Mouse (Mus musculus): Measurements from ENCODE around the gene Vsig1. TPM values are rescaled to one million over a fixed set of nuclear protein-coding genes. Genes with fewer than 3 reads are reported as not detected.

Gene Vsig1
- polyA plus RNA-seq (2021) = not detected

DNA sequence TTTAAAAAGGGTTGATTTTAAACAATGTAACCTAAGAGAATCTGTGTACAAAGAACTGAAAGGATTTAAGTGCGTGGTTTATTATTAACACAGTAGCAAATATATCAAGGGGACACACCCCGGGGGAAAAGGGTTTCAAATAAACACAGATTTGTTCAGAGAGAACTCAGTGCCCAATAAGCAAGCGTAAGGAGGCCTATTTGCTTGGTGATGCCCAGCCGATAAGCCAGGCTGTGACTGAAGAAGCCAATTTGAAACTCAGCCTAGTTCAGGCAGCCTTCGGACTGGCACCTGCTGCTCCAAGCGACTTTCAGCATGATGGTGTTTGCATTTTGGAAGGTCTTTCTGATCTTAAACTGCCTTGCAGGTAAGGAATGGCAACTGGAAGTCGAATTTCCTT, at the start of gene Vsig1:
Gene Vsig1 (plus strand): TSS at position 249 of the 400 bp plus-strand sequence.
- ChIA-PET POLR2A (no interaction called here), CTCF (no interaction called here)
- peaks cover 82% of the 10 kb centered on the region for H3K27me3 ChIP-seq
- no peak for TF ChIP-seq CTCF (IDR thresholded peaks at IDR 0.05)
- in situ Hi-C loops (cut with MboI; ENCODE audit: low pct_unique_long_range_greater_than_20kb) = no loop called here
- ATAC-seq (no peak), DNase-seq (ENCODE audit: low read depth, low spot score) (no peak)

DNA sequence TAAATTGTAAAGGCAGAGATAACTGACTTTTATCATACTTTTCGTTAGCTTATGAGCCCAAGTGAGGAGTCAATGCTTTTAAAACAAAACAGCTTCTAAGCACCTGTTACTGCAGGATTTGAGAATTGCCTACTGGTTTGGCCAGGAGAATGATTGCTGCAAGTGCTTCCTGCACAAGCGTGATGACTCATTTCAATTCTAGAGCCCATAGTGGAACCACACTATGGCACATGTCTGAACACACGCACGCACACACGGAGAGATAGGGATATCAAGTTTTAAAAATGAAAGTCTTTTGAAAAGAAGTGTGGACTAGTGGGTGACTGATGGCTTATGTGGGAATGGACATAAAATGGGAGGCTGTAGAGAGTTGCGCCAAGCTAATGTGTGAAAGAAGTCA, 44.6 kb upstream of the Vsig1 start:
- peaks cover 34% of the 10 kb centered on the region for H3K27me3 ChIP-seq
- POLR2A ChIA-PET = no interaction called here
- CTCF ChIA-PET = no interaction called here
- ATAC-seq (no peak), DNase-seq (ENCODE audit: low read depth, low spot score) (no peak)
- TF ChIP-seq CTCF (IDR thresholded peaks at IDR 0.05) = no peak
- in situ Hi-C loops (cut with MboI; ENCODE audit: low pct_unique_long_range_greater_than_20kb) = no loop called here

DNA sequence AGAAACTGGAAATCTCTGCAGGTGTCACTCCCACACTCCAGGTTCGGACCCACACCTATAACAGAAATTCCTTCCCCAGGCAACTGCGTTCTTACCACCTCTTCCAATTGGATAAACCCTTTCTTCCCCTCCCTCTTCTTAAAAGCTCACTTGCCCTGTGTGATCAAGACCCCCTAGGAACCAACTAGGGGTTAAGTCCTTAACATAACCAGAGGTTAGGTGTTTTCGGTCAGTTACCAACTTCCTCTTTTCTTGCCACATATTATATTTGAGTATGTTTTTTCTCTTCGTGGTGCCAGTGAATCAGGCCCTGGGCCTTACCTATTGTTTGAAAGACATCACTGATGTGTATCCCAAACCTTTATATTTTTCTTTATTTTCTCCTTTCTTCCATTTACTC, 44.0 kb upstream of the Vsig1 start:
- no peak for TF ChIP-seq CTCF (IDR thresholded peaks at IDR 0.05)
- ATAC-seq = no peak
- DNase-seq (ENCODE audit: low read depth, low spot score) = no peak
- CTCF ChIA-PET = interaction anchor here (0.7 kb wide), 1 partner anchor 13 kb away, joined by 3 read pairs; no protein-coding TSS in a partner anchor
- H3K27me3 ChIP-seq = peaks cover 36% of the 10 kb centered on the region
- POLR2A ChIA-PET = no interaction called here
- in situ Hi-C loops (cut with MboI; ENCODE audit: low pct_unique_long_range_greater_than_20kb) = no loop called here

DNA sequence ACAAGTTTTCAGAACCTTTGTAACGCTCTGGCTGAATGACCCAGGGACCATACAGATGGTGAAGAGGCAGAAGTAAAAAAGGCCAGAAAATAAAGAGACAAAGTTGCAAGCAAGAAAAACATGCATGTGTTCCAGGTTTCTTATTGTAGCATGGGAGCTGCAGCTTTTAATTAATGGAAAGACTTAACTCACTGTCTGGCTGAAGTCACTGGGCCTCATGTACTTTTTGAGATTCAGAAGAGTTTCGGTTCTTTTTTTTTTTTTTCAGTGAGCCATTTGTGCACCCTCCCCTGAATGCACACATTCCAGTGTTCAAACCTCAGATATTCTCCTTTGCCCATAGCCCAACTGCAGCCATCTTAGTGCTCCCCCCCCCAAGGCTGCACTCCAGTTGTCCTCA, 20.2 kb upstream of the Vsig1 start:
- DNase-seq (ENCODE audit: low read depth, low spot score) = no peak
- CTCF ChIA-PET = no interaction called here
- POLR2A ChIA-PET = no interaction called here
- TF ChIP-seq CTCF (IDR thresholded peaks at IDR 0.05) = no peak
- ATAC-seq = no peak
- H3K27me3 ChIP-seq = peaks cover 32% of the 10 kb centered on the region
- in situ Hi-C loops (cut with MboI; ENCODE audit: low pct_unique_long_range_greater_than_20kb) = no loop called here

DNA sequence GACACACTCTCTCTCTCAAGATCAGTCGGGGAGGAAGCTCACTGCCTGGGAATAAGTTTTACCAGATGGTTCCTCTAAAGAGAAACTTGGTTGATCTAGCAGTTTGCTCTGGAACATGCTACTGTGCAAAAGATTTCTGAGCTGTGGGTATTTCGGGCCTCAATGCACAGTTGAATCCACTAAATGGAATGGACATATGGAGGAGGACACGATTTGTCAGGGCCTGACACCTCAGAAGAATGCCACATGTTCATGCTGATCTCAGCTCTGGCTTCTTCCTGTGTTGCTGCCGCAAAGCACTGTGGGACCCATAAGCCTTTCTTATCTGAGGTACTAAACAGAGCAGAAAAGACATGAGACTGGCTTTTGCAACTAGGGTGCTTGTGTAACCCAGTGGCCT, 15.6 kb upstream of the Vsig1 start:
- H3K27me3 ChIP-seq = peaks cover 29% of the 10 kb centered on the region
- no peak for DNase-seq (ENCODE audit: low read depth, low spot score)
- ChIA-PET CTCF (no interaction called here), POLR2A (no interaction called here)
- ATAC-seq = no peak
- in situ Hi-C loops (cut with MboI; ENCODE audit: low pct_unique_long_range_greater_than_20kb) = no loop called here
- TF ChIP-seq CTCF (IDR thresholded peaks at IDR 0.05) = no peak

DNA sequence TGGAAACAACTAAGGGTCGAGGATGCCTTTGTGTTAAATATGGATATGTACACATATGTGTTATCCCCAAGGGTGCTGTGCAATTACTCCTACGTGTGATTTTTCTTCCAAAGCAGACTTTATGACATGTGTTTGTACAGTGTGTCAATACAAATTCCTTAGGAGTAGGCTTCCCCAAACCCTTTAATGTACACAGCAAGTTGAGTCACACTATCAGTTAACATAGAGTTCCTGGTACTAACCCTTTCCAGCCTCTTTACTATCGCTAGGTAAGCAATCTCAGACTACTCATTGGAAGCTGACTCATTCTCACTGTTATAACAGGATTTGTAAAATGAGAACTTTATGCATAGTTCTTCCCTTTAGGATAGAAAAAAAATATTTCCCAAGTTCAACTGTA, 3.9 kb upstream of the Vsig1 start:
- peaks cover 59% of the 10 kb centered on the region for H3K27me3 ChIP-seq
- DNase-seq (ENCODE audit: low read depth, low spot score) (no peak), ATAC-seq (no peak)
- ChIA-PET POLR2A (no interaction called here), CTCF (no interaction called here)
- TF ChIP-seq CTCF (IDR thresholded peaks at IDR 0.05) = no peak
- in situ Hi-C loops (cut with MboI; ENCODE audit: low pct_unique_long_range_greater_than_20kb) = no loop called here

DNA sequence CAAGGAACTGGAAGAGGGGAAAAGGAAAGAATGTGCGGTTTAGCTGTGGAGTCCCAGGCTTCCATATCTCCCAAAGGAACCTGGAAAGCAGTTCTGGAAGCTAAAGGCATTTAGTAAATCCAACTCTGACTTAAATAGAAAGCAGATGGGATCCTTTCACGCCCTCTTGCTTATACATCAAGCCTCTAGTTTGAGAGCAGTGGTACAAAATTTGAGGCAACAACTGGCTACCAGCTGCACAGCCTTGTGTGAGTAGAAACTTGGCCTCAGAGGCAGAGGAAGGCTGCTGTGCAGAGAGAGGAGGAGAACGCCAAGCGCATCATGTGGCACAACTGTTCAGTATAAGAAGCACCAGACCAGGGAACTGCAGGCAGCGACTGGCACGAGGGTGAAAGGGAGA, 13.9 kb downstream of the Vsig1 start:
- peaks cover 57% of the 10 kb centered on the region for H3K27me3 ChIP-seq
- POLR2A ChIA-PET = no interaction called here
- no peak for DNase-seq (ENCODE audit: low read depth, low spot score)
- CTCF ChIA-PET = interaction anchor here (1.3 kb wide), 1 partner anchor 11 kb away, joined by 3 read pairs; no protein-coding TSS in a partner anchor
- in situ Hi-C loops (cut with MboI; ENCODE audit: low pct_unique_long_range_greater_than_20kb) = no loop called here
- TF ChIP-seq CTCF (IDR thresholded peaks at IDR 0.05) = no peak
- ATAC-seq = no peak

DNA sequence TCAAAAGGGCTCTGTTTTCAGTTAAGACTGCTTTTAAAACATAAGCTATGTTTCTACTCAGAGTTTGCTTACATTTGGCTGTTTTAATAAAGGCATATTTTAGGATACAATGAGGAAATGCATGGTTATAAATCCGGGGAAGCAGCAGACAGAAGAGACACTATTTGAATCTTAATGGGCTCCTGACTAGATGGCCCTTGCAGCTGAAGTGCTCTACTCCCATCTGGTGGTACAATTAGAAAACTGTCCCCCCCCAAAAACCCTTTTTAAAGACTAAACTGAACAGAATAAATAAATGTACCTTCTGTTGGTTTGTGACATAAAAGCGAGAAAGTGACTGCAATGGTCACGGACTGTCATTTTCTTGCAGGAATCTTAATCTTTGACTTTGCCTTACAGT, 24.7 kb downstream of the Vsig1 start:
- in situ Hi-C loops (cut with MboI; ENCODE audit: low pct_unique_long_range_greater_than_20kb) = no loop called here
- DNase-seq (ENCODE audit: low read depth, low spot score) (no peak), ATAC-seq (no peak)
- POLR2A ChIA-PET = no interaction called here
- TF ChIP-seq CTCF (IDR thresholded peaks at IDR 0.05) = peak; percentile 48
- CTCF ChIA-PET = interaction anchor here (1.8 kb wide), 1 partner anchor 14 kb away, joined by 4 read pairs; no protein-coding TSS in a partner anchor
- H3K27me3 ChIP-seq = peaks cover 71% of the 10 kb centered on the region

DNA sequence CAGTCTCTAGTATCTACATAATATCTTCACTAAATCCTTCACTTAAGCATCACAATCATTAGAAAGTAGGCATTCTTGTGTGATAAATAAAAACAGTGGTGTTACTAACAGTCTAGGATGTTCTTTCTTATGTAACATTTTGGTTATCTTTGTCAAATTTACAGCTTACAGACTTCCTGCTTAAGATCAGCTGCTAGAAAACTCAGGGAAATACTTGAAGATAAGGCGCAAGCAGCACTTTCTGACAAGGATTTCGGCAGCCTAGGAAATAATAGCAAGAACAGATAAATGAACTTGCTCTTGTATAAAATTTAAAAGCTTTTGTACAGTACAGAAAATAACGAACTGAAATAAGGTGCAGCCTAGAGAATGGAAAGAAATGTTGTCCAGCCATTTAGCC, 25.9 kb downstream of the Vsig1 start:
- DNase-seq (ENCODE audit: low read depth, low spot score) (no peak), ATAC-seq (no peak)
- in situ Hi-C loops (cut with MboI; ENCODE audit: low pct_unique_long_range_greater_than_20kb) = no loop called here
- CTCF ChIA-PET = interaction anchor here (1.8 kb wide), 1 partner anchor 15 kb away, joined by 4 read pairs; no protein-coding TSS in a partner anchor
- TF ChIP-seq CTCF (IDR thresholded peaks at IDR 0.05) = no peak
- peaks cover 74% of the 10 kb centered on the region for H3K27me3 ChIP-seq
- POLR2A ChIA-PET = no interaction called here

DNA sequence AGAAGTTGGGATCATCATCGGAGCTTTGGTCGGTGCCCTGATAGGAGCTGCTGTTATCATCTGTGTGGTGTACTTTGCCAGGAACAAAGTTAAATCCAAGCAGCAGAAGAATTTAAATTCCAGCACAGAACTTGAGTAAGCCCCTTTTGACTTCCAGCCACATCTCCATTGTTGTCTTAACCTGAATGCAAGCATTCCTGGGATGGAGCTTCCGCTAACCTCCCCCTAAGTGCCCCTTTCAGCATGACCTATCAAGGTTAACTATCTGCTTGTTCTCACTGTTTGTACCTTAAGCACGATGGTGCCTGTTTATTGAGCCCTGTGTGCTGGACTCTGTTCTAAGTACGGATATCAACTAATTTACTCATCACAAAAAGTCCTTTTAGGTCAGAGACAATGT, 28.9 kb downstream of the Vsig1 start:
- DNase-seq (ENCODE audit: low read depth, low spot score) (no peak), ATAC-seq (no peak)
- in situ Hi-C loops (cut with MboI; ENCODE audit: low pct_unique_long_range_greater_than_20kb) = no loop called here
- ChIA-PET POLR2A (no interaction called here), CTCF (no interaction called here)
- peaks cover 69% of the 10 kb centered on the region for H3K27me3 ChIP-seq
- TF ChIP-seq CTCF (IDR thresholded peaks at IDR 0.05) = no peak

DNA sequence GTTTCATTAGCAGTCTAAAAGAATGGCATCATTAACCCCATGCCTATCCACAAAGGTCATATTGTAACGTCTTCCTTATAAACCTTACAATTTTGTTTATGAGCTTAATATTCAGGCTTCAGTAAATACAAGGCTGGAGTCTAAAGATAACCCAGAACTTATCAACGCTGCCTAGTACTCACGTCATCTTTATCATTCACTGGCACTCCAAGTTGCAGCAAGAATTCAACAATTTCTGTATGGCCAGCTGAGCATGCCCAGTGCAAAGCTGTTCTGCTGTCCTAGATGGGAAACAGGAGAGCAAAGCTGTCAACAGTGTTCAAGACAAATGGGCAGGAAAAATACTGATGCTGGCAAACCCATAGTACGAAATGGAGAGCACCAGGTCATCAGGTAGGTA, 46.2 kb downstream of the Vsig1 start:
- CTCF ChIA-PET = interaction anchor here (1.3 kb wide), 1 partner anchor 12 kb away, joined by 3 read pairs; no protein-coding TSS in a partner anchor
- POLR2A ChIA-PET = no interaction called here
- no peak for TF ChIP-seq CTCF (IDR thresholded peaks at IDR 0.05)
- H3K27me3 ChIP-seq = peaks cover 8% of the 10 kb centered on the region
- ATAC-seq (no peak), DNase-seq (ENCODE audit: low read depth, low spot score) (no peak)
- in situ Hi-C loops (cut with MboI; ENCODE audit: low pct_unique_long_range_greater_than_20kb) = no loop called here

DNA sequence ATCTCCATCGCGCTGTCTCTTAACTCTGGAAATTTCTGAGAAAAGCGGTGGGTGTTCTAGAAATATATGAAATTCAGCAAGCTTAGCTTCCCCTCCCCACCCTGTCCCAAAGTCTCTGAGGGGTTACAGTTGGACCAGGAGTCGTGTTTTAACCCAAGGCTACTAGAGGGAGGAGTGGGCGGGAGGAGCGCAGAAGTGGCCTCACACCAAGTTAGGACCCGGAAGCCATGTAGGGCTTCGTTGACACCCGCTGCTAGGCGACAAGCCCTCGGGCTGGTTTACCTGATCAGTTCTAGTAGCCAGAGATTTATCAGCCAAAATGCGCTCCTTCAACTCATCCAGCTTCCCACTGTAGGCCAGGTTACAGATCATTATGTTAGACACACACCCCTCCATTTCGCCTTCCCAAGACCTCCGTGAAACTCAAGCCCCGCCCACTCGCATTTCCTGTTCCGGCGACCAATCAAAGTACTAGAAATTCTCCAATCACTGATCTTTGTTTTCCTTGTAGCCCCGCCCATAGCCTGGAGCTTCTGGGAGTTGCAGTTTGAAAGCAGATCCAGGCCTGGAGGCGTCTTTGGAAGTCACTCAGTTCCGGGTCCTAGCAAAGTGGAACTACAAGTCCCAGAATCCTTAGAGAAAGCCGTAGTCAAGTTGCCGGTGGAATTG, 49.0 kb downstream of the Vsig1 start, which contains the start of the genes Psmd10 and Atg4a:
Gene Psmd10 (minus strand): TSS at position 457 of the 669 bp plus-strand sequence.
Gene Atg4a (plus strand): TSS at position 636 of the 669 bp plus-strand sequence.
- in situ Hi-C loops (cut with MboI; ENCODE audit: low pct_unique_long_range_greater_than_20kb) = no loop called here
- no peaks in the 10 kb centered on the region for H3K27me3 ChIP-seq
- no peak for TF ChIP-seq CTCF (IDR thresholded peaks at IDR 0.05)
- ChIA-PET CTCF (interaction anchor here (1.1 to 1.4 kb wide), 3 partner anchors 17 to 200 kb away, joined by 4 to 5 read pairs (median 5); no protein-coding TSS in a partner anchor), POLR2A (interaction anchor here (0.9 kb wide), 1 partner anchor 200 kb away, joined by 3 read pairs; no protein-coding TSS in a partner anchor)
- ATAC-seq (peak; percentile 93), DNase-seq (ENCODE audit: low read depth, low spot score) (peak; percentile 68)
